Mouse (Mus musculus): ENCODE results near the gene Spaca6. TPM values are rescaled to one million over a fixed set of nuclear protein-coding genes. Genes with fewer than 3 reads are reported as not detected.

Spaca6 gene
- polyA plus RNA-seq, 1 experiment from 2014 or later, result 18.7 TPM

DNA sequence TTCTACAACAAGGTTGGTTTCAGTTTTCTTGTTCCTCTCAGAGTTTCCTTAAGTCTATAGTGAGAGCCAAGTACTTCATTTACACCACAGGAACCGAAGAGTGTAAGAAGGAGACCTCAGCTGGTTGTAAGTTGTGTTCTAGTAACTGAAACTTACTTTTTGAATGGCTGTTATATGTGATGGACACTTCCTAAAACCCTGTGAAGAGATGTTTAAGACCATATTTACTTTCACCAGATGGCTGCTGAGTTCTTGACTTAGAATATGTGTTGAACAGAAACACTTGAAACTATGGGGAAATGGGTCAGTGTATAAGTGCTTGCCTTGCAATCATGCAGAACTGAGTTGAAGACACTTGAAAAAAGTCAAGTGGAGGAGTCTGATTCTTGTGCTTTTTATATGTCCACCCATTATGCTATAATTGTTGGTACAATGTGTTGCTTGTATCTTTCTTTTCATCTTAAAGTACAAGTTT, 60.9 kb downstream of the Spaca6 start, which contains the start of the genes Fpr2 and Fpr3:
Gene Fpr2 (plus strand): TSS at position 51 of the 475 bp plus-strand sequence.
Gene Fpr3 (plus strand): TSS at position 79 of the 475 bp plus-strand sequence.
- Histone ChIP-seq H3K36me3 (replicated peaks; ENCODE audit: control insufficient read depth, insufficient read depth) (no peaks in the 10 kb centered on the region), H3K9ac (no peak within 1 kb of the TSS), H3K4me1 (replicated peaks; ENCODE audit: control insufficient read depth, insufficient read depth, low read length) (no peaks in the 10 kb centered on the region), H3K27ac (no peak within 1 kb of the TSS), H3K4me2 (replicated peaks) (no peak within 1 kb of the TSS), H3K4me3 (replicated peaks; ENCODE audit: low read length) (no peak within 1 kb of the TSS), H3K27me3 (ENCODE audit: control insufficient read depth, insufficient read depth, low read length) (no peaks in the 10 kb centered on the region), H3K9me3 (ENCODE audit: control insufficient read depth, low read length) (no peaks in the 10 kb centered on the region)
- no peak for DNase-seq (ENCODE audit: low spot score)
- ATAC-seq (ENCODE audit: low FRiP score), result no peak
- 58% methylated on average over 1 of the region's 1 CpGs for WGBS

DNA sequence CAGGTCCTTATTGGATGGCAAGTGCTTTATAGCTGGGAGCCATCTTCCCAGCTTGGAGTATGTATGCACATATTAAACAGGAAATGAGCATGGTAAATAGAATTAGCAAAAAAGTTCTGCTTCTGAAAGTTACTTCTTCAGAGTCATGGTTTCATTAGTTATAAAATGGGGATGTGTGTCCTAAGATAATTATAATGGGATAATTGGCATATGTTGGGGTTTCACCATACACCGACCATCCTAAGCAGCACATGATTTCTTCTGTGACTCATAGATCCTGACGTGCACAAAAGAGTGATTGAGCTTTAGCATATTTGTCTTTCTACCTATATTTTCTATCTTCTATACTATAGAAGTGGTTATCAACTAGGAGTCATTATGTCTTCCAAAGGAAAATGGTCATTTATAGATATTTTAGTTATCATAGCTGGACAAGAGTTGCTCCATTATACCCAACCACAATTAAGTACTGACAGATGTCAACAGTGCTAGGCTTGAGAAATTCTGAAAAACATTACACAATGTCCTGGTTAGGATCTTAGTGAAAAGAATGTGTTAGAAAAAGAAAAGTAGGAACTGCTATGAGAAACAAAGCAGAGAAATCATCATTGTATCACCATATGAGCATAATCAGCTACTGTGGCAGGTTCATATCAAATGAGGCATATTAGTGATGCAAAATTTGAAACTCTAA, 62.9 kb downstream of the Spaca6 start:
- H3K9me3 ChIP-seq (ENCODE audit: control insufficient read depth, low read length), result no peaks in the 10 kb centered on the region
- H3K27ac ChIP-seq, result no peak overlapping the region
- no peaks in the 10 kb centered on the region for H3K36me3 ChIP-seq (replicated peaks; ENCODE audit: control insufficient read depth, insufficient read depth)
- WGBS, result 84% methylated on average over 2 of the region's 2 CpGs
- no peaks in the 10 kb centered on the region for H3K27me3 ChIP-seq (ENCODE audit: control insufficient read depth, insufficient read depth, low read length)
- no peak overlapping the region for H3K4me3 ChIP-seq (replicated peaks; ENCODE audit: low read length)
- no peaks in the 10 kb centered on the region for H3K4me1 ChIP-seq (replicated peaks; ENCODE audit: control insufficient read depth, insufficient read depth, low read length)
- H3K4me2 ChIP-seq (replicated peaks), result no peak overlapping the region
- DNase-seq (ENCODE audit: low spot score) (no peak), ATAC-seq (ENCODE audit: low FRiP score) (no peak)
- H3K9ac ChIP-seq, result no peak overlapping the region

MicroRNAs within 50 kb of the gene (microRNA counts, 519-probe panel; counts per million panel counts)
- microRNA mmu-let-7e (6,691 counts per million, percentile 89 among the panel's probes with 10 or more counts), microRNA mmu-miR-125a-3p (3,610 counts per million, percentile 22 among the panel's probes with 10 or more counts), microRNA mmu-miR-125a-5p (7,443 counts per million, percentile 97 among the panel's probes with 10 or more counts), microRNA mmu-miR-99b (6,363 counts per million, percentile 85 among the panel's probes with 10 or more counts)

Small RNAs within 50 kb of the gene (microRNA-seq; reads per million reads assigned to microRNA genes)
- gene Gm25927 (not detected), gene Mir125a (9,621 reads per million, percentile 96 among the genes with 10 or more reads in this experiment), gene Mir99b (22,176 reads per million, percentile 98 among the genes with 10 or more reads in this experiment), gene Mirlet7e (not detected)

Other genes with a start within 250 kb of the Spaca6 start
- gene Lnpep, start 202.1 kb upstream of the Spaca6 start, polyA plus RNA-seq (2014; fragmentation: Nextera tagmentation; extraction: Ambion mirVana), result 8.1 and 9.6 TPM in 2 replicates
- not detected in 2 replicates for gene Vmn2r90, start 123.4 kb upstream of the Spaca6 start, polyA plus RNA-seq (2014; fragmentation: Nextera tagmentation; extraction: Ambion mirVana)
- 0.95 and 1.8 TPM in 2 replicates for gene Has1, start 28.0 kb downstream of the Spaca6 start, polyA plus RNA-seq (2014; fragmentation: Nextera tagmentation; extraction: Ambion mirVana)
- not detected in 2 replicates for gene Fpr1, start 56.8 kb downstream of the Spaca6 start, polyA plus RNA-seq (2014; fragmentation: Nextera tagmentation; extraction: Ambion mirVana)
- gene Fpr2, start 60.7 kb downstream of the Spaca6 start, polyA plus RNA-seq (2014; fragmentation: Nextera tagmentation; extraction: Ambion mirVana), result 0.21 and 0.37 TPM in 2 replicates
- not detected in 2 replicates for gene Fpr3, start 60.7 kb downstream of the Spaca6 start, polyA plus RNA-seq (2014; fragmentation: Nextera tagmentation; extraction: Ambion mirVana)
- not detected in 2 replicates for gene Fpr-rs4, start 194.6 kb downstream of the Spaca6 start, polyA plus RNA-seq (2014; fragmentation: Nextera tagmentation; extraction: Ambion mirVana)
- not detected in 2 replicates for gene Vmn2r124, start 222.3 kb downstream of the Spaca6 start, polyA plus RNA-seq (2014; fragmentation: Nextera tagmentation; extraction: Ambion mirVana)